In the genomic region with DNA sequence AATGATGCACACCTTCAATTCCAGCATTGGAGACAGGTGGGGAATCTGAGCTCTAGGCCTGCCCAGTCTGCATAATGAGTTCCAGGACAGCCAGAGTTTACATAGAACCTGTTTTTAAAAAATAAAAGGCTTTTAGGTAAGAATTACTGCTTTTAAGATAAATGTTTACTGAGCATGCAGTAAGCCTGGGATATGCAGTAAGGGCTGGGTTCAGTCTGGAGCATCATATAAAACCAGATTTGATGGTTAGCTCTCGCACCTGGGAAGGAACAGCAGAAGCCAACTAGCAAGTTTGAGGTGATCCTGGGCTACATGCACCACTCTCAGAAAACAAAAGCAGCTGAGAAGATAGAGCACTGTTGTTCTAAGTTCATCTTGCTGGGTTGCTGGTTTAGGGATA, we compare ENCODE assay signal across 9 mouse cellular contexts. TPM values are rescaled to one million over a fixed set of nuclear protein-coding genes. Genes with fewer than 3 reads are reported as not detected.
DNase-seq lines count a peak whose midpoint lies in the region; ATAC-seq and TF ChIP-seq lines count a peak whose summit lies in the region.
"Had no signal": no experiment of that assay in that cellular context is flagged by ENCODE, and none has a peak within 500 bp of the region (broad histone marks: within the 10 kb centered on the region; RNA-seq: fewer than 3 reads in every experiment).

No protein-coding gene starts in this region.

- 0 out of 2 replicates have a peak overlapping the region, but pooled peaks have one; percentile 27 for H3K9ac ChIP-seq in limb, embryonic 11.5 days (ENCODE audit: low read length)
- no peak overlapping the region for H3K9ac ChIP-seq in hindbrain, embryonic 13.5 days
- no peak overlapping the region for H3K9ac ChIP-seq in midbrain, postnatal 0 days (replicated peaks; ENCODE audit: low read length, poor library complexity, severe bottlenecking)

- no peak for TF ChIP-seq POLR2A in cerebellum, adult 2 months (IDR thresholded peaks at IDR 0.05; ENCODE audit: borderline replicate concordance, insufficient read depth, low read length)

- no peaks in the 10 kb centered on the region for H3K9me3 ChIP-seq in limb, embryonic 11.5 days (ENCODE audit: control insufficient read depth, low read length)
- H3K9me3 ChIP-seq in limb, embryonic 10.5 days (replicated peaks): no peaks in the 10 kb centered on the region
- no peaks in the 10 kb centered on the region for H3K9me3 ChIP-seq in hindbrain, embryonic 13.5 days
- H3K9me3 ChIP-seq in midbrain, postnatal 0 days (ENCODE audit: low read length): no peaks in the 10 kb centered on the region

- WGBS in cerebellum, adult 2 months: 93% methylated on average over 1 of the region's 1 CpGs
- WGBS in limb, embryonic 11.5 days: 88% methylated on average over 1 of the region's 1 CpGs
- WGBS in limb, embryonic 10.5 days: 92% methylated on average over 1 of the region's 1 CpGs
- WGBS in hindbrain, embryonic 13.5 days: 93% methylated on average over 1 of the region's 1 CpGs
- WGBS in midbrain, postnatal 0 days: 100% methylated on average over 1 of the region's 1 CpGs

- H3K4me2 ChIP-seq in limb, embryonic 11.5 days (ENCODE audit: low read depth, severe bottlenecking): no peak overlapping the region
- peak overlapping the region; percentile 91 for H3K4me2 ChIP-seq in hindbrain, embryonic 13.5 days
- H3K4me2 ChIP-seq in midbrain, postnatal 0 days (ENCODE audit: low read depth, low read length, poor library complexity, severe bottlenecking): peak overlapping the region; percentile 86; the same call in 1 of the 2 replicates

- no peaks in the 10 kb centered on the region for H3K27me3 ChIP-seq in cerebellum, adult 2 months (ENCODE audit: control insufficient read depth, insufficient read depth, low read length)
- H3K27me3 ChIP-seq in limb, embryonic 11.5 days (ENCODE audit: control insufficient read depth, insufficient read depth, low read length): no peaks in the 10 kb centered on the region
- H3K27me3 ChIP-seq in limb, embryonic 10.5 days (ENCODE audit: low read depth, poor library complexity, severe bottlenecking): no peaks in the 10 kb centered on the region
- no peaks in the 10 kb centered on the region for H3K27me3 ChIP-seq in hindbrain, embryonic 13.5 days
- H3K27me3 ChIP-seq in midbrain, postnatal 0 days (ENCODE audit: insufficient read depth, low read length): no peaks in the 10 kb centered on the region

- no peak overlapping the region for H3K27ac ChIP-seq in cerebellum, adult 2 months (ENCODE audit: insufficient read depth, low read length)
- peak overlapping the region; percentile 26; the same call in 1 of the 2 replicates for H3K27ac ChIP-seq in limb, embryonic 11.5 days (replicated peaks; ENCODE audit: low read depth, low read length)
- no peak overlapping the region for H3K27ac ChIP-seq in limb, embryonic 10.5 days
- H3K27ac ChIP-seq in hindbrain, embryonic 13.5 days: peak overlapping the region; percentile 86; the same call in 1 of the 2 replicates
- H3K27ac ChIP-seq in midbrain, postnatal 0 days (ENCODE audit: low read depth, low read length): peak overlapping the region; percentile 62; the same call in 1 of the 2 replicates

- no peak overlapping the region for H3K4me3 ChIP-seq in cerebellum, adult 2 months (replicated peaks; ENCODE audit: insufficient read depth, low read depth, low read length)
- no peak overlapping the region for H3K4me3 ChIP-seq in limb, embryonic 11.5 days (ENCODE audit: low read depth, low read length)
- no peak overlapping the region for H3K4me3 ChIP-seq in limb, embryonic 10.5 days
- peak overlapping the region; percentile 71; the same call in 1 of the 2 replicates for H3K4me3 ChIP-seq in hindbrain, embryonic 13.5 days
- peak overlapping the region; percentile 58; the same call in 1 of the 2 replicates for H3K4me3 ChIP-seq in midbrain, postnatal 0 days (ENCODE audit: low read depth, low read length)

- H3K4me1 ChIP-seq in cerebellum, adult 2 months (ENCODE audit: control insufficient read depth, insufficient read depth, low read length): peaks cover 3% of the 10 kb centered on the region; the same call in 1 of the 2 replicates
- H3K4me1 ChIP-seq in limb, embryonic 11.5 days (ENCODE audit: control insufficient read depth, insufficient read depth, low read length): no peaks in the 10 kb centered on the region
- peaks cover 6% of the 10 kb centered on the region; the same call in 1 of the 2 replicates for H3K4me1 ChIP-seq in limb, embryonic 10.5 days
- H3K4me1 ChIP-seq in hindbrain, embryonic 13.5 days (replicated peaks): peaks cover 17% of the 10 kb centered on the region
- 0 out of 2 replicates have a peak, but pooled peaks cover 3% of the 10 kb centered on the region for H3K4me1 ChIP-seq in midbrain, postnatal 0 days (ENCODE audit: insufficient read depth, low read length)

- no peak for ATAC-seq in limb, embryonic 11.5 days (ENCODE audit: insufficient number of reproducible peaks, low FRiP score, low TSS enrichment, low read depth)
- peak; percentile 2; the same call in 1 of the 2 replicates for ATAC-seq in hindbrain, embryonic 13.5 days (ENCODE audit: low FRiP score)
- no peak for ATAC-seq in midbrain, postnatal 0 days (ENCODE audit: low FRiP score)

- DNase-seq in cerebellum, adult 11-12 months: peak; percentile 15
- no peak for DNase-seq in cerebellum, adult 2 months
- peak; percentile 20 for DNase-seq in limb, embryonic 11.5 days (ENCODE audit: low spot score)
- DNase-seq in limb, embryonic 10.5 days (ENCODE audit: low spot score): no peak
- no peak for DNase-seq in midbrain, postnatal 0 days (ENCODE audit: low spot score)
- DNase-seq in layer of hippocampus, postnatal 36 days: no peak
- no peak for DNase-seq in left cerebral cortex, postnatal 14 days (ENCODE audit: low spot score in 2 of 2)

- intact Hi-C loops in left cerebral cortex, postnatal 14 days (cut with DNase I): no loop called here

- H3K36me3 ChIP-seq in limb, embryonic 11.5 days (ENCODE audit: control insufficient read depth, insufficient read depth, low read length): peaks cover 19% of the 10 kb centered on the region; the same call in 1 of the 2 replicates
- peaks cover 67% of the 10 kb centered on the region for H3K36me3 ChIP-seq in limb, embryonic 10.5 days
- H3K36me3 ChIP-seq in hindbrain, embryonic 13.5 days: peaks cover 53% of the 10 kb centered on the region
- H3K36me3 ChIP-seq in midbrain, postnatal 0 days (ENCODE audit: insufficient read depth, low read length): peaks cover 39% of the 10 kb centered on the region

- no peak for TF ChIP-seq CTCF in cerebellum, adult 2 months (IDR thresholded peaks at IDR 0.05; ENCODE audit: borderline replicate concordance, insufficient read depth, low read depth, low read length)
- no peak for TF ChIP-seq CTCF in midbrain, postnatal 0 days (IDR thresholded peaks at IDR 0.05)

RNA-seq across cellular contexts. Expression of gene Mrpl24, which starts 0.8 kb away (rescaled TPM):
- polyA plus RNA-seq in cerebellum, adult 2 months (2012; rRNA removed): 83.9 and 84.9 TPM in 2 replicates
- polyA plus RNA-seq in limb, embryonic 11.5 days (2014; fragmentation: Nextera tagmentation; extraction: Ambion mirVana): 76.2 and 76.8 TPM in 2 replicates
- polyA plus RNA-seq in limb, embryonic 10.5 days (2016; fragmentation: Nextera tagmentation; extraction: Ambion mirVana): 75.0 and 81.3 TPM in 2 replicates
- polyA plus RNA-seq in hindbrain, embryonic 13.5 days (2015; fragmentation: Nextera tagmentation; extraction: Ambion mirVana): 63.9 and 70.1 TPM in 2 replicates
- total RNA-seq in midbrain, postnatal 0 days (2014; rRNA removed): 41.3 and 41.7 TPM in 2 replicates
- polyA plus RNA-seq in midbrain, postnatal 0 days (2015; fragmentation: Nextera tagmentation; extraction: Ambion mirVana): 37.2 and 39.7 TPM in 2 replicates
- total RNA-seq in layer of hippocampus, postnatal 36 days (2021): 10 to 100 TPM; 54.7 to 59.8 TPM
- 10 to 100 TPM; 45.5 to 48.5 TPM for total RNA-seq in left cerebral cortex, postnatal 14 days (2021)

RNA-seq across cellular contexts. Expression of gene Isg20l2, which starts 11.6 kb away (rescaled TPM):
- polyA plus RNA-seq in cerebellum, adult 2 months (2012; rRNA removed): 15.2 and 15.9 TPM in 2 replicates
- polyA plus RNA-seq in limb, embryonic 11.5 days (2014; fragmentation: Nextera tagmentation; extraction: Ambion mirVana): 51.7 and 67.0 TPM in 2 replicates
- 84.8 and 86.0 TPM in 2 replicates for polyA plus RNA-seq in limb, embryonic 10.5 days (2016; fragmentation: Nextera tagmentation; extraction: Ambion mirVana)
- polyA plus RNA-seq in hindbrain, embryonic 13.5 days (2015; fragmentation: Nextera tagmentation; extraction: Ambion mirVana): 40.1 and 40.7 TPM in 2 replicates
- 20.5 and 21.0 TPM in 2 replicates for total RNA-seq in midbrain, postnatal 0 days (2014; rRNA removed)
- polyA plus RNA-seq in midbrain, postnatal 0 days (2015; fragmentation: Nextera tagmentation; extraction: Ambion mirVana): 13.6 and 14.7 TPM in 2 replicates
- total RNA-seq in layer of hippocampus, postnatal 36 days (2021): 10 to 100 TPM; 15.0 TPM
- 10 to 100 TPM; 14.3 to 15.2 TPM for total RNA-seq in left cerebral cortex, postnatal 14 days (2021)

RNA-seq across cellular contexts. Expression of gene Rrnad1, which starts 12.0 kb away (rescaled TPM):
- 46.8 and 49.5 TPM in 2 replicates for polyA plus RNA-seq in cerebellum, adult 2 months (2012; rRNA removed)
- 17.2 and 19.5 TPM in 2 replicates for polyA plus RNA-seq in limb, embryonic 11.5 days (2014; fragmentation: Nextera tagmentation; extraction: Ambion mirVana)
- 21.1 and 21.7 TPM in 2 replicates for polyA plus RNA-seq in limb, embryonic 10.5 days (2016; fragmentation: Nextera tagmentation; extraction: Ambion mirVana)
- polyA plus RNA-seq in hindbrain, embryonic 13.5 days (2015; fragmentation: Nextera tagmentation; extraction: Ambion mirVana): 19.3 and 20.7 TPM in 2 replicates
- 27.8 and 28.2 TPM in 2 replicates for total RNA-seq in midbrain, postnatal 0 days (2014; rRNA removed)
- 17.6 and 19.1 TPM in 2 replicates for polyA plus RNA-seq in midbrain, postnatal 0 days (2015; fragmentation: Nextera tagmentation; extraction: Ambion mirVana)
- 10 to 100 TPM; 23.5 to 27.9 TPM for total RNA-seq in layer of hippocampus, postnatal 36 days (2021)
- total RNA-seq in left cerebral cortex, postnatal 14 days (2021): 10 to 100 TPM; 17.7 to 19.0 TPM

RNA-seq across cellular contexts. Expression of gene Hdgf, which starts 12.4 kb away (rescaled TPM):
- 180 and 194 TPM in 2 replicates for polyA plus RNA-seq in cerebellum, adult 2 months (2012; rRNA removed)
- 305 and 311 TPM in 2 replicates for polyA plus RNA-seq in limb, embryonic 11.5 days (2014; fragmentation: Nextera tagmentation; extraction: Ambion mirVana)
- polyA plus RNA-seq in limb, embryonic 10.5 days (2016; fragmentation: Nextera tagmentation; extraction: Ambion mirVana): 272 and 313 TPM in 2 replicates
- polyA plus RNA-seq in hindbrain, embryonic 13.5 days (2015; fragmentation: Nextera tagmentation; extraction: Ambion mirVana): 139 and 155 TPM in 2 replicates
- total RNA-seq in midbrain, postnatal 0 days (2014; rRNA removed): 86.5 and 89.7 TPM in 2 replicates
- 135 and 139 TPM in 2 replicates for polyA plus RNA-seq in midbrain, postnatal 0 days (2015; fragmentation: Nextera tagmentation; extraction: Ambion mirVana)
- total RNA-seq in layer of hippocampus, postnatal 36 days (2021): 100 to 1,000 TPM; 140 to 149 TPM
- total RNA-seq in left cerebral cortex, postnatal 14 days (2021): 100 to 1,000 TPM; 130 to 139 TPM

RNA-seq across cellular contexts. Expression of gene Crabp2, which starts 29.9 kb away (rescaled TPM):
- 3.5 and 5.0 TPM in 2 replicates for polyA plus RNA-seq in cerebellum, adult 2 months (2012; rRNA removed)
- polyA plus RNA-seq in limb, embryonic 11.5 days (2014; fragmentation: Nextera tagmentation; extraction: Ambion mirVana): 796 and 836 TPM in 2 replicates
- polyA plus RNA-seq in limb, embryonic 10.5 days (2016; fragmentation: Nextera tagmentation; extraction: Ambion mirVana): 944 and 1,066 TPM in 2 replicates
- polyA plus RNA-seq in hindbrain, embryonic 13.5 days (2015; fragmentation: Nextera tagmentation; extraction: Ambion mirVana): 145 and 148 TPM in 2 replicates
- 19.2 and 27.1 TPM in 2 replicates for total RNA-seq in midbrain, postnatal 0 days (2014; rRNA removed)
- polyA plus RNA-seq in midbrain, postnatal 0 days (2015; fragmentation: Nextera tagmentation; extraction: Ambion mirVana): 49.0 and 50.8 TPM in 2 replicates
- 1 to 10 TPM; 1.3 to 3.5 TPM for total RNA-seq in layer of hippocampus, postnatal 36 days (2021)
- 1 to 10 TPM; 5.4 to 5.9 TPM for total RNA-seq in left cerebral cortex, postnatal 14 days (2021)
- total RNA-seq: neutrophil, adult 5-6 weeks had no signal

Comparison
In these comparisons a context has a peak if more than half of its experiments do, and no peak if none do; other contexts are left out.
1. DNase-seq: peak in cerebellum, adult 11-12 months (single experiment) and limb, embryonic 11.5 days (single experiment); none in cerebellum, adult 2 months (0 of 2), limb, embryonic 10.5 days (single experiment), midbrain, postnatal 0 days (single experiment), layer of hippocampus, postnatal 36 days (0 of 2) and left cerebral cortex, postnatal 14 days (0 of 2).
2. H3K27ac ChIP-seq: peak in limb, embryonic 11.5 days (single experiment), hindbrain, embryonic 13.5 days (single experiment) and midbrain, postnatal 0 days (single experiment); none in cerebellum, adult 2 months (single experiment) and limb, embryonic 10.5 days (single experiment).
3. H3K4me3 ChIP-seq: peak in hindbrain, embryonic 13.5 days (single experiment) and midbrain, postnatal 0 days (single experiment); none in cerebellum, adult 2 months (single experiment), limb, embryonic 11.5 days (single experiment) and limb, embryonic 10.5 days (single experiment).